Mouse (Mus musculus) activated CD4-positive, CD25-positive, alpha-beta regulatory T cell, adult 4 months (primary cell): Measurements from ENCODE around the gene Afg1l. TPM values are rescaled to one million over a fixed set of nuclear protein-coding genes. Genes with fewer than 3 reads are reported as not detected.

ENCODE experiments used
- ATAC-seq: one replicate; pipeline ENCODE4 v1.8.0; 2017
- polyA plus RNA-seq, 2 experiments: library from polyadenylated mRNA; unstranded; fragments of 100-300 nt; shearing (Covaris generic); gene quantifications; one replicate each; pipeline ENCODE4 v1.2.1; 2017

Afg1l gene
- polyA plus RNA-seq, 2 experiments from 2014 or later, result 2.9 to 5.2 TPM

DNA sequence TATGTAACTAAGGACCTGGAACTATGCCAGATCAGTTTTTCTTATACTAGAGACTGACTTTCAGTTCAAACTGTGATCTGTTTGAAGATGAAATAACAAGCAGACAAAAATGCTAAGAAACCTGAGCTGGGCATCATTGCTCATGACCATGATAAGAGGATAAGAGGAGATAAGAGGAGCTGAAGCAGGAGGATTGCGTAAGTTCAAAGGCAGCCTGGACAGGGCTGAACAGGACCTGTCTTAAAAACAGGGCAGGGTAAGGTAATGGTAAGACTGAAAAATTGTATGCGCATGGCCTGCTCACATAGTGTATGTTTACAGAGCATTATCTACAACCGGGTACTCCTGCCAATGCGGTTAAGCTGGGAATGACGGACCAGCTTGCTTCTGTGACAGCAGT lies 130.4 kb downstream of the Afg1l start:
- no peak for ATAC-seq

DNA sequence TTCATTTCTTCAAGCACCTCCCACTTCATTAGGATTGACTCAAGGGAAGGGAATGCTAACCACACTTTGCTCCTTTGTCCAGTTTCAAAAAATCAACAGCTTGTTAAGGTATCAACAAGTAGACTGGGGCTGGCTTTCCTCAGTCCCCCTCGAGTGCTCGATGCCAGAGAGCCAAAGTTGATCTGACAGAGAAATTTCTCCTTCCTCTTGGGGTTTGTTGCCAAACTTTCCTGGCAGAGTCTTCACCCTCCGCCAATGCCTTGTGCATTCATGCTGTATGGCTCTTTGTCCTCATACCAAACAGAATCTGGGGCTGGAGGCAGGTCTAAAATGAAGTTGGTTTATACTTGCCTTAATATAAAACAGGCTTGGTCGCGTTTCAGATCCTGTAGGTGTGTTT lies 131.2 kb downstream of the Afg1l start:
- no peak for ATAC-seq

DNA sequence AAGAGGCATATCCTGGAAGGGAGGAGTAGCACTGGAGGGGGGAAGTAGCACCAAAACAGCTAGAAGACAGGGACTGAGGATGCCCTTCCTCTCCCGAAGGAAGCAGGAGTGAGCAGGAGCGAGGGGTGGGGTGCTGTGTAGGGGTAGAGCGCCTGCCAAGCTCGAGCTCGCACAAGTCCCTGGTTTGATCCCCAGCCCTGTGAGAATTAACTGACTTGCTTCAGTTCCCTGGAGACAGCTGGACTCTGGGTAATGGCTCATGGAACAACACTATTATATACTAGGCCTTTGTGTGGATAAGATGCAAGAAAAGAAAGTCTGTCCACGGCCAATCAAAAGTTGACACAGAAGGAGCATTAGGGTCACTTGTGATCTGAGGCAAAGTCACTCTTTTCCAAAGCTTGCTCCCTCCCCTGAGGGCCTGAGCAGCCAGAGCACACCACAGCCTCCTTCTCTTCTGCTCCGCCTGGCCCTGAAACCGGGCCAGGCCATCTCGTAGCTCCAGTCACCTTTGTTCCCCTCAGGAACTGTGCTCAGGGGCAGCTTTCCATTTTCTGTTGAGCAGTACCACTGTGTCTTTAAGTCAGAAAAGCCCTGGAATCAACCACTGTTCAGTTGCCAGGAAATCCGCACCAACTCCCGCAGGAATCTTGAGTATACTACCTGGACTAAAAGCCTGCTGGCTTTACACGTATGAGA lies 132.0 kb downstream of the Afg1l start:
- ATAC-seq, result no peak

DNA sequence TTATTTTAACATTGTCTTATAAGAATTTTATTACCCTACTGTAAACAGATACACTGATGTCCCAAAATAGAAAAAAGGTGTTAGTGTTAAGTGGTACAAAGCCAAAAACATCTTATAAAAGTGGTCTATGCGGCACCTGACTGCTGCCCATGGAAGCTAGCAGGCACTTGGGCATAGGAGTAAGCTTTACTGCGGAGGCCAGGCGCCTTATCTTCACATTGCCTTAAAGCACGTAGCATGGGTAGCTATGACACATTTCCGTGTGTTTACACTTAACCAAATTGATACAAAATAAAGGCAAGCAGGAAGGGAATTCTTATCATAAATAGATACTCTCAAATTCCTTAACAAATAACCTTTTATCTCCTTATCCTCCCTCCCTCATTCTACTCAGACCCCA lies 135.7 kb downstream of the Afg1l start:
- no peak for ATAC-seq

- ATAC-seq, result no peak
Measured at GRCm38 (mm10) chr10:42341815-42342457, 136.4 kb downstream of the Afg1l start.

DNA sequence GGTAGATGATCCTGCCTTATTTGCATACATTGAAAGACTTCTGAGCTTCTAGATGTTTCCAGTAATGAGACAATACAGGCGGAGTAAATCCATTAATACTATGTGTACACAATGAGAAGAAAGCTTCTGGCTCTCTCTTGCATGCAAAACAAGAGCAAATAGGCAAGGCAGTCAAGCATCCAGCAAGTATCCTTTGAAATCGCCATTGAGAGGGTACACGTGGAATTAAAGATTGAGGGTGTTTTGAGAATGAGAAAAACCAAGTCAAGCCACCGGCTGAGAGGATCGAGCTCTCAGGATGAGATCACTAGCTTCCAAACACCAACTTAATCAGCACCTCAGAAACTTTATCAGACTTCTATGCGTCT lies 138.0 kb downstream of the Afg1l start:
- no peak for ATAC-seq

DNA sequence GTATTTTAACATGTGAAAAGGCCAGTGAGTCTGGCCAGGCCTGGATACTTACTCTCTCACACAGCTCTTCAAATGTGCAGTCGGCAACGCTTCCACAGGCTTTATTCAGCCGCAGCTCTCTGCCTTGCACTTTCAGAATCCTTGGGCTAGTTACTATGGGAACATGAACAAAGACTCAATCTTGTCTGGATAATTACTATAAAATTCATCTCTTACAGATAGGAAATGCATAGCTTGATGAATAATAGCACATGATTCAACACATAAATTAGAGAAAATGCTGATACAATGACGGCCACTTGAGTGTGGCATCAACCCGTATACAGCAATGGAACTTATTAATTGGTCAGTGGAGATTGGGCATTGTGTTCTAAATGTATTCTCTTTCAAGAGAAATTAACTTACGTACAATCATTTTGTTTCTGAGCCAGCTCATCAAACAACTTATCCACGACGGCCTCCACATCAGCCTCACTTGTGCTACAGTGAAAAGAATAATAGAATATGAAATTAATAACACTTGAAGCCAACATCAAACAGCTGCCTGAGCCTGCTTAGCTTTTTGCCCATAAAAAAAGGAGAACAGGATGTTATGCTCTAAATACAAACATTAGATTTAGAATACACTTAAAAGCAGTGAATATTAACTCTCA lies 138.5 kb downstream of the Afg1l start:
- ATAC-seq, result no peak

GRCm38 (mm10) chr10:42338456-42338855 lies 139.9 kb downstream of the Afg1l start:
- no peak for ATAC-seq

DNA sequence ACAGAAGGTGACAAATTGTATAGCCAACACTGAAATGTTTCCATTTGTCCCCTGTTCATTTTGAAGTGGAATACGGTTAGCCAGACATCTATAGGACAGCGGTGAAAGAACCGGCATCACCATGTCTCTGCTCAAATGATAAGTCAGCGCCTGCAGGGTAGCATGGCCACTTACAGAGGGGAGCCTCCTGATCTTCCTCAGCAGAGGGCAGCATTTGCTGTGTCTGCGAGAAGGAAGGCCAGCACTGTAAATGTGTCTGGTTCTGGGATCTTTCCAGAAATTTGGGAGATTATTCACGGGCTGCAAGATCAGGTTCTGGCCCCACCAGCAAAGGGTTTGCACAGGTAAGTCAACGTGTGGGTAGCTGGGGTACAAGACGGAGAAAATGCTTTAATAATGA lies 150.8 kb downstream of the Afg1l start:
- no peak for ATAC-seq

DNA sequence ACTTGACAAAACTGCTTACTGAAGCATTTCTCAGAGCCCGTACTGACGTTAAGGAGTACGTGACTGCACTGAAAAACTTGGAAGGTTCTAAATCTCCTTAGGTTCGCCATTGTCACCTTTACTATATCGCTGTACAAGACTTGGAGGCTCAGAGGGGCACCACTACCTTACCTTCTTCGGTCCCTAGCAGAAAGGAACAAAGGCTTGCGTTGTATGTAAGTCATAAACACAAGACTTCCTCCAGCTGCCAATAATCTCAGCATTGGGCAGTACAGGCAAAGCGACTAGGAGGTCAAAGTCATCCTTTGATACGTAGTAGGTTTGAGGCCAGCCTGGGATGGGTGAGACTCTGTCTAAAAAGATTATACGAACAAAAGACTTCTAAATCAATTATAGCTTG lies 153.1 kb downstream of the Afg1l start:
- no peak for ATAC-seq

DNA sequence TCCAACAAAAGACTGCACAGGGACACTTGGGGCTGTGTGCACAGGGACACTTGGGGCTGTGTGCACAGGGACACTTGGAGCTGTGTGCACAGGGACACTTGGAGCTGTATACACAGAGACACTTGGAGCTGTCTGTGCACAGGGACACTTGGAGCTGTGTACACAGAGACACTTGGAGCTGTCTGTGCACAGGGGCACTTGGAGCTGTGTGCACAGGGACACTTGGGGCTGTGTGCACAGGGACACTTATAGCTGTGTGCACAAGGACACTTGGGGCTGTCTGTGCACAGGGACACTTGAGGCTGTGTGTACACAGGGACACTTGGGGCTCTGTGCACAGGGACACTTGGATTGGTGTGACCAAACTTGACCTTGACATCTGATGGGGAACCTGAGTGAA lies 154.4 kb downstream of the Afg1l start:
- ATAC-seq, result no peak

DNA sequence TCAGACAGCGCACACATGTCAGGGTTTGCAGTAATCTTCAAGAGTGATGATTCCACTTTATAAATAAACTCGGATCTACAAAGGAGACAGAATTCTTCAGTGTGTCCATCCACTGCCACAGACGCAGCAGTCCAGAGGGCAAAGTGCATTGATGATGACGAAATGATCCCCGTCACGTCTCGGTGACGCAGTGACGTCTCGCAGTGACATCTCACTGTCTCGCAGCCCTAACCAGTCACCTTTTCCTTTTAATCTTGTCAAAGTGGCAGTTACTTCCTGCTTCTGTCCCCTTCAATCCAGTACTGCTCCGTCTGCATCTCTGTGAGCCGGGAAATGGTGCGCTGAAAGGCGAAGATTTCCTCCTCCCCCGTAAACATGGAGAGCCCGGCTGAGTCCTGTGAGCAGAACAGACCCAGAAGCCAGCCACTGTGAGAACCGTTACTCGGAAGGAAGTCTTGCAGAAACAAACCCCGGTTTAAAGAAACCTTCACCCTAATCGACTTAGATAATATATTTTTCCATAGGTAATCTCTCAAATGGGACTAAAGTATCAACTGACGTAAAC lies 165.1 kb downstream of the Afg1l start:
- no peak for ATAC-seq

DNA sequence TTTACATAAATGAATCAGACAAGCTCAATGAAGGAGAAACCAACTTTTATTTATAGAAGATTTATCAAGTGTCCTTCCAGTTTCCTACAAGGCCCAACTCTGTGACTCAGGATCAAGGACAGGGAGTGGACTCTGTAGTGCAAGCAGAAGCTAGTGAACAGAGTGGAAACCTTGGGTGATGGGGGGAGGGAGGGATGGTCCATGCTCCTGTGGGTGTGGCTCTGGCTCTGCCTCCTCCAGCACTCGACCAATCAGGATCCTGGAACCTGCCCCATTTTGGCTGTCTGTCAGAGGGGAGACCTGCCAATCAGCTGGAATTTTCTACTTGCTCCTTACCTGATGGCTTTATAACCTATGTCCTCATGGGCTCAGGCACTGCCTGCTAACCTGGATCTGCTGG lies 165.8 kb downstream of the Afg1l start:
- no peak for ATAC-seq

DNA sequence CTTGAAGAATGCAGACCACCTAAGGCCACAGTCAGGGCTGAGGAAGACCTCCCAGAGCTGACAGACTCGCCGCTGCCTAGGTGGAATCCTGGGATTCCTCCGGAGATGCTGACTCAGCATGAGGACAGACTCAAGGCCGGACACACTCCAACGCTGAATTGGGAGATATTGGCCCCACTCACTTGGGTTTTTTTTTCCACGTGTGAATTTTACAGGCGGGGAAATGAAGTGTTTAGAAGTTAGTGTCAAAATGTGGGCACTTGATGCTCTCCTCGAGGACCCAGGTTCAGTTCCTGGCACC lies 169.7 kb downstream of the Afg1l start:
- no peak for ATAC-seq

GRCm38 (mm10) chr10:42307980-42308686 lies 170.2 kb downstream of the Afg1l start:
- no peak for ATAC-seq

GRCm38 (mm10) chr10:42306422-42306821 lies 171.9 kb downstream of the Afg1l start:
- no peak for ATAC-seq

- no peak for ATAC-seq
Measured at GRCm38 (mm10) chr10:42300805-42301204, 177.6 kb downstream of the Afg1l start.

GRCm38 (mm10) chr10:42299967-42300366 lies 178.4 kb downstream of the Afg1l start:
- no peak for ATAC-seq

DNA sequence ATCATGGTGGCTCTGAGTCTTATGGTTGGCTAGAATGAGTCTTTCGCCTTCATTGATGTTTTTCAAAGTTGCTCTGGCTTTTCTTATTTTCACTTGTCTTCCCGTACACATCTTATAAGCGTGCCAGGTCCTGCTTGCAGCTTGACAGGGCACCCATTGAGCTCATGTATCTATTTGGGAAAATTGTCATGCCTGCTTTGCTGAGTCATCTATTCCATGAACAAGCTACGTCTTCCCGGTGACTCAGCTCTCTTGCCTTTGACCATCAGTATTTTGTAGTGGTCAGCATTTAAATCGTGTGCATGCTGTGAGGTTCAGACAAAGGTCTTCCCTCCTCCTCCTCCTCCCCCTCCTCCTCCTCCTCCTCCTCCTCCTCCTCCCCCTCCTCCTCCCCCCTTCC lies 178.9 kb downstream of the Afg1l start:
- no peak for ATAC-seq

GRCm38 (mm10) chr10:42297954-42298353 lies 180.4 kb downstream of the Afg1l start:
- no peak for ATAC-seq

GRCm38 (mm10) chr10:42297109-42297508 lies 181.3 kb downstream of the Afg1l start:
- ATAC-seq, result no peak

DNA sequence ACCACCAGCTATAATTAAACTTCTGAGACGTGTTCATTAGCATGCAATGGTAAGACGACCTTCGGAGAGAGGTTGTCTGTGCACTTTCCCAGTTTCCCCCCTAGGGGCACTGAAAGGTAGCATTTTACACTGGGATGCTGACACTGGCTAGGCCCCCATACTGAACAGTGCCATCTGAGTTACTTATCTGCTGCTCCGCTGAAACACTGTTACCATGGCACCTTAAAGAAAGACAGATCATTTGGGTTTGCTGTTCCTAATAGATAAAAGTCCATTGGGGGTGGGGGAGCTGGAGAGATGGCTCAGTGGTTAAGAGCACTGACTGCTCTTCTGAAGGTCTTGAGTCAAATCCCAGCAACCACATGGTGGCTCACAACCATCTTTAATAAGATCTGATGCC lies 181.8 kb downstream of the Afg1l start:
- ATAC-seq, result no peak

- no peak for ATAC-seq
Measured at GRCm38 (mm10) chr10:42295028-42295427, 183.3 kb downstream of the Afg1l start.
